Mouse (Mus musculus) limb, embryonic 14.5 days (tissue): ENCODE measurements around the gene Gins3. TPM values are rescaled to one million over a fixed set of nuclear protein-coding genes. Genes with fewer than 3 reads are reported as not detected.
"Not testable (repeated sequence)": the region's sequence is repeated elsewhere in the genome, so short reads cannot be mapped to it uniquely, and the experiment has no call there.

Experiments
- ATAC-seq: fragments of 200-750 bp; cut with Nextera tagmentation; 2 replicates; pipeline ENCODE4 v1.8.0; 2017; ENCODE audit warnings: low read depth, moderate number of reproducible peaks, moderate TSS enrichment; ENCODE audit not compliant: low FRiP score
- DNase-seq: peaks from one replicate; pipeline ENCODE4 v3.0.0-alpha.2; 2015; ENCODE audit warnings: low spot score
- H3K27ac ChIP-seq: fragments of 300-500 bp; sonication (generic); replicated peaks from 2 replicates; pipeline ENCODE4 v1.5.1; 2014; ENCODE audit warnings: low read depth, mild to moderate bottlenecking, low read length, moderate library complexity, mixed read lengths
- H3K27me3 ChIP-seq: fragments of 300-500 bp; sonication (generic); 2 replicates; pipeline ENCODE4 v1.6.1; 2014; ENCODE audit warnings: low read length, mixed read lengths; ENCODE audit not compliant: control insufficient read depth, insufficient read depth
- H3K36me3 ChIP-seq: fragments of 300-500 bp; sonication (generic); 2 replicates; pipeline ENCODE4 v1.6.1; 2014; ENCODE audit warnings: mild to moderate bottlenecking, low read length, moderate library complexity, mixed read lengths; ENCODE audit not compliant: control insufficient read depth, insufficient read depth
- H3K4me1 ChIP-seq: fragments of 300-500 bp; sonication (generic); 2 replicates; pipeline ENCODE4 v1.6.1; 2014; ENCODE audit warnings: antibody characterized with exemption, low read length, mixed read lengths; ENCODE audit not compliant: control insufficient read depth, insufficient read depth
- H3K4me2 ChIP-seq: fragments of 300-500 bp; sonication (generic); replicated peaks from 2 replicates; pipeline ENCODE4 v1.6.1; 2014; ENCODE audit warnings: low read depth, mild to moderate bottlenecking, low read length, moderate library complexity; ENCODE audit not compliant: severe bottlenecking
- H3K4me3 ChIP-seq: fragments of 300-500 bp; sonication (generic); replicated peaks from 2 replicates; pipeline ENCODE4 v1.5.1; 2014; ENCODE audit warnings: low read length
- H3K9ac ChIP-seq: fragments of 300-500 bp; sonication (generic); 2 replicates; pipeline ENCODE4 v1.6.1; 2014; ENCODE audit warnings: mild to moderate bottlenecking, low read depth, low read length, moderate library complexity; ENCODE audit not compliant: severe bottlenecking
- H3K9me3 ChIP-seq: fragments of 300-500 bp; sonication (generic); 2 replicates; pipeline ENCODE4 v1.6.1; 2016; ENCODE audit warnings: low read length; ENCODE audit not compliant: control insufficient read depth
- POLR2A ChIP-seq: fragments of 200-500 bp; IDR thresholded peaks from 2 replicates; pipeline ENCODE4 v1.8.0; 2012; ENCODE audit warnings: inconsistent platforms, mild to moderate bottlenecking, moderate library complexity, borderline replicate concordance; ENCODE audit not compliant: insufficient read depth, insufficient read length; ENCODE audit errors: extremely low read depth
- WGBS: fragments of 180-500 bp; shearing (Covaris S2); extraction: QIAGEN DNeasy Blood & Tissue Kit; methylation state at CpG from one replicate; pipeline ENCODE4 v1.1.7; 2014; 5-methylcytosine and 5-hydroxymethylcytosine counted together
- polyA plus RNA-seq, 2 experiments: library from polyadenylated mRNA; depleted of rRNA in 1 of 2; stranded (reverse) in 1 of 2; unstranded in 1 of 2; fragments of >200 nt; fragmentation: Nextera tagmentation in 1 of 2; extraction: Ambion mirVana in 1 of 2; gene quantifications; 2 replicates each; pipeline versions ENCODE4 v1.2.1 to v1.2.3; 2012 to 2014

Gene Gins3
- polyA plus RNA-seq, 2 experiments: 11.1 to 21.7 TPM

DNA sequence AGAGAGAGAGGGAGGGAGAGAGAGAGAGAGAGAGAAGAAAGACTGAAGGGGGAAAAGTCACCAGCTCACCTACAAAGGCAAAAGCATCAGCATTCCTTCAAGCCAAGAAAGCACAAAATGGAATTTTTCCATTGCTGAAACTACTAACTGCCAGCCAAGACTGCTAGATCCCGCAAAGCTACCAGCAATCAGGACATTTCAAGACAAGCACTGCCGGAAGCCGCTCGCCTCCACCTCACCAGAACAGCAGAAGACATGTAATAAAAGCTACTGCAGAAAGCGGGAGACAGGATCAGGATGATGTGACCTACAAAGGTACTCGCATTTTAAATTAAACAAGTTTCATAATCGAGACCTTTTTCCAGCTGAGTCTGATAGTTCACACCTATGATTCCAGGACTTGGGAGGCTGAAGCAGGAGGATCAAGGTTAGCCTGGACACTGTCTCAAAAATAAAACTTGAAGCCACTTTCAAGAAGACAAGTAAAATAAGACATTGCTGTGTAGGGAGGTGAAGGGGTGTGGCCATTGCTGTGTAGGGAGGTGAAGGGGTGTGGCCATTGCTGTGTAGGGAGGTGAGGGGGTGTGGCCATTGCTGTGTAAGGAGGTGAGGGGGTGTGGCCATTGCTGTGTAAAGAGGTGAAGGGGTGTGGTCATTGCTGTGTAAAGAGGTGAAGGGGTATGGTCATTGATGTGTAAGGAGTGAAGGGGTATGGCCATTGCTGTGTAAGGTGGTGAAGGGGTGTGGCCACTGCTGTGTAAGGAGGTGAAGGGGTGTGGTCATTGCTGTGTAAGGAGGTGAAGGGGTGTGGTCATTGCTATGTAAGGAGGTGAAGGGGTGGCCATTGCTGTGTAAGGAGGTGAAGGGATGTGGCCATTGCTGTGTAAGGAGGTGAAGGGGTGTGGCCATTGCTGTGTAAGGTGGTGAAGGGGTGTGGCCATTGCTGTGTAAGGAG is 39.5 kb upstream of the Gins3 start:
- DNase-seq (no peak), ATAC-seq (no peak)
- Histone ChIP-seq H3K27ac (no peak overlapping the region), H3K36me3 (no peaks in the 10 kb centered on the region), H3K4me3 (no peak overlapping the region), H3K4me2 (no peak overlapping the region), H3K4me1 (no peaks in the 10 kb centered on the region), H3K27me3 (no peaks in the 10 kb centered on the region), H3K9me3 (no peaks in the 10 kb centered on the region), H3K9ac (no peak overlapping the region)
- WGBS: 90% methylated on average over 7 of the region's 7 CpGs
- TF ChIP-seq POLR2A: no peak

DNA sequence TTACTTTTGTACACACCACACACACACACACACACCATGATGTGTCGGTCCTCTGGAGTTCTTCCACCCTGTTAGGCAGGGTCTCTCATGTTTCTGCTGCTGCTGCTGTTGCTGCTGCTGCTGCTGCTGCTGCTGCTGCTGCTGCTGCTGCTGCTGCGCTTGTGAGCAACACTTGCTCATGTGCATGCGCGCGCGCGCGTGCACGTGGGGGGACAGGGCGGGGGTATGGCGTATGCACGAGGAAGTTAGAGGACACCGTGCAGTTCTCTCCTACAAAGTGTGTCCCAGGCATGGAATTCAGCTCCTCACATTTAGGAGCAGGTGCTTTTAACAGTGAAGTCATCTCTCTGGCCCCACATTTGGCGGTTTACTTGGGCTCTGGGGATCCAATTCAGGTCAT is 38.1 kb upstream of the Gins3 start:
- H3K9ac ChIP-seq: no peak overlapping the region
- no peaks in the 10 kb centered on the region for H3K9me3 ChIP-seq
- no peak overlapping the region for H3K27ac ChIP-seq
- H3K4me2 ChIP-seq: no peak overlapping the region
- H3K4me1 ChIP-seq: no peaks in the 10 kb centered on the region
- no peak overlapping the region for H3K4me3 ChIP-seq
- no peaks in the 10 kb centered on the region for H3K36me3 ChIP-seq
- DNase-seq: no peak
- no peaks in the 10 kb centered on the region for H3K27me3 ChIP-seq
- whole genome bisulfite sequencing: 79% methylated on average over 14 of the region's 14 CpGs
- ATAC-seq: no peak
- no peak for TF ChIP-seq POLR2A

DNA sequence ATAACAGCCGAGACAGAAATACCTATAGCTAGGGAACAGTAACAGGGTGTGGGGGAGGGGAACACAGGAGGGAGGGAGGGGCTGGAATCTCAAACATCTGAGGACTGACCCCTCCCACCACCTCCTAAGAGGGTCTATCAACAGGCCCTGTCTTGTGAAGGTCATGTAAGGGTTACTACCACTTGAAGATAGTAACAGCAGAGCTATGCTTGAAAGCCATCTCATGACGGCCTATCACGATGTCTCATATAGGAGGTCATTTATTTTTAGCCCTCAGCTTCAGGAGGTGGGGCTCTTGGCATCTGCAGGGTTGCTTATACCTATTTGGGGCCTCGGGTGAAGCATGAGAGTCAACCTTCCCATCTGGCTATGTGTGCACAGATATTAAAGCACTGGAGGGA is 36.4 kb upstream of the Gins3 start:
- no peak overlapping the region for H3K9ac ChIP-seq
- no peak for TF ChIP-seq POLR2A
- no peak overlapping the region for H3K4me3 ChIP-seq
- no peaks in the 10 kb centered on the region for H3K4me1 ChIP-seq
- H3K9me3 ChIP-seq: no peaks in the 10 kb centered on the region
- no peak for DNase-seq
- no peaks in the 10 kb centered on the region for H3K36me3 ChIP-seq
- ATAC-seq: 0 out of 2 replicates have a peak, but pooled peaks have one; percentile 26
- no peak overlapping the region for H3K4me2 ChIP-seq
- no peaks in the 10 kb centered on the region for H3K27me3 ChIP-seq
- no peak overlapping the region for H3K27ac ChIP-seq
- 48% methylated on average over 4 of the region's 4 CpGs for WGBS

DNA sequence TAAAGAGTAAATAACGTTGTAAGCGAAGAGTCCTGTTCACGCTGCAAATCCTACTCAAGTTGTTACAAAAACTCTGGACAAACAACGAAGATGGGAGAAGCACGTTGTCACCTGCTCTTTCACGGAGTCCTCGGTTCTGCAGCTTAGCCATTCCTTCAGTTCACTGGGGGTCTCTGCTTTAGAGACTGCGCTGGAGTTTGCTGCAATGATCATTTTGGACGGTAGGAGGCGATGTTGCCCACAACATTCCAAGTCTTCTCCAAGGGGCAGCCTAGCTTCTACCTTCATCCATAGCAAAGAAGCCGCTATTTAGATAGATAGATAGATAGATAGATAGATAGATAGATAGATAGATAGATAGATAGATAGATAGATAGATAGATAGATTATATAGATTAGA is 33.4 kb upstream of the Gins3 start:
- no peak overlapping the region for H3K27ac ChIP-seq
- no peaks in the 10 kb centered on the region for H3K27me3 ChIP-seq
- no peak for TF ChIP-seq POLR2A
- no peaks in the 10 kb centered on the region for H3K9me3 ChIP-seq
- H3K36me3 ChIP-seq: no peaks in the 10 kb centered on the region
- DNase-seq (peak; percentile 58), ATAC-seq (no peak)
- 12% methylated on average over 11 of the region's 11 CpGs for WGBS
- no peaks in the 10 kb centered on the region for H3K4me1 ChIP-seq
- no peak overlapping the region for H3K4me3 ChIP-seq
- no peak overlapping the region for H3K9ac ChIP-seq
- H3K4me2 ChIP-seq: no peak overlapping the region

DNA sequence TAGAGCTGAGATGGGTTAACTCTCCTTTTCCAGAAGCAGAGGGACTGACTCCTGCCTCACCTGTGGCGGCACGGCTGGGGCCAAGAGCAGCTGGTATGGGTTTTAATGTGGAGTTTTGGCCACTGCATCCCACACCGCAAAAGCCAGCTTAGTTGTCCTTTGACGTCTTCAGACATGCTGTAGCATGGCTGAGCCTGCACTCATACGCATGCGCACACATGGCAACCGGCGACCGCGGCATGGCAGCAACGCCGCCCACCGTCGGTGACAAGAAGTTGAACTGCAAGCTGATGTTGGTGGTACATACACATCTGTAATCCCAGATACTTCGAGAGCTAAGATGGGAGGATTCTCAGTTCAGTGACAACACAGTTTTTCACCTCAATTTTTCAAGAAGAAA is 31.9 kb upstream of the Gins3 start:
- ATAC-seq (no peak), DNase-seq (no peak)
- Histone ChIP-seq H3K4me1 (no peaks in the 10 kb centered on the region), H3K9me3 (no peaks in the 10 kb centered on the region), H3K27ac (no peak overlapping the region), H3K4me2 (no peak overlapping the region), H3K4me3 (no peak overlapping the region), H3K27me3 (no peaks in the 10 kb centered on the region), H3K36me3 (no peaks in the 10 kb centered on the region), H3K9ac (no peak overlapping the region)
- no peak for TF ChIP-seq POLR2A
- WGBS: 70% methylated on average over 15 of the region's 15 CpGs

DNA sequence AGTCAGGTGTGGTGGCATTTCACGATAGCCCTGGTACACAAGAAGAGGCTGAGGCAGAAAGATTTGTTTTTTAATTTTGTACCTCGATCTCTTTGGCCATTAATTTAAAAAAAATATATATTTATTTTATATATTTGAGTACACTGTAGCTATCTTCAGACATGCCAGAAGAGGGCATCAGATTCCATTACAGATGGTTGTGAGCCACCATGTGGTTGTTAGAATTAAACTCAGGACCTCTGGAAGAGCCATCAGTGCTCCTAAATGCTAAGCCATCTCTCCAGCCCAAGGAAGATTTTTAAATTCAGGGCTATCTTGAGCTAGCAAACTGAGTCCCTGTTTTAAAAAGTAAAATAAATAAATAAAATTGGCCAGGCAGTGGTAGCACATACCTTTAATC is 31.1 kb upstream of the Gins3 start:
- Histone ChIP-seq H3K9me3 (no peaks in the 10 kb centered on the region), H3K4me2 (no peak overlapping the region), H3K4me3 (no peak overlapping the region), H3K27me3 (no peaks in the 10 kb centered on the region), H3K9ac (no peak overlapping the region), H3K4me1 (no peaks in the 10 kb centered on the region), H3K36me3 (no peaks in the 10 kb centered on the region), H3K27ac (no peak overlapping the region)
- no peak for ATAC-seq
- no peak for TF ChIP-seq POLR2A
- no peak for DNase-seq
- 67% methylated on average over 2 of the region's 2 CpGs for WGBS

DNA sequence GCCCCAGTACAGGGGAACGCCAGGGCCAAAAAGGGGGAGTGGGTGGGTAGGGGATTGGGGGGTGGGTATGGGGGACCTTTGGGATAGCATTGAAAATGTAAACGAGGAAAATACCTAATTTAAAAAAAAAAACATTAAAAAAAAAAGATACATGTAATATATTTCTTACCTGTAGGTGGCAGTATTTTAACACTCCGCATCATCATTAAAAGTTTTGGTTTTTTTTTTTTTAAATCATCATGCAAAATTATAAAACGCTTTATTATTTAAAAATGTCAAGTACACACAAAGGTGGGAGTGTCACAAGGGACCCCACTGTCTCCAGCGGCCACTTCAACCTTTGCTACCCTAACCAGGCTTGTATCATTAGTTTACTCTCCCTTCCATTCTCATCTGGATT is 26.7 kb upstream of the Gins3 start:
- DNase-seq, H3K27ac ChIP-seq, H3K4me1 ChIP-seq, H3K36me3 ChIP-seq, H3K4me3 ChIP-seq, ATAC-seq, H3K27me3 ChIP-seq, H3K9ac ChIP-seq, H3K9me3 ChIP-seq, H3K4me2 ChIP-seq: not testable (repeated sequence)
- 22% methylated on average over 4 of the region's 5 CpGs for WGBS
